Comparison of ENCODE assay signal across 9 mouse cellular contexts in genomic region chr1:153345699-153346291, GRCm38 (mm10). TPM values are rescaled to one million over a fixed set of nuclear protein-coding genes. Genes with fewer than 3 reads are reported as not detected.
A peak's percentile ranks its signal among the peaks of the same experiment; 100 is the strongest.
DNase-seq lines count a peak whose midpoint lies in the region; ATAC-seq and TF ChIP-seq lines count a peak whose summit lies in the region.
"Had no signal": no experiment of that assay in that cellular context is flagged by ENCODE, and none has a peak within 500 bp of the region (broad histone marks: within the 10 kb centered on the region; RNA-seq: fewer than 3 reads in every experiment).

No protein-coding gene starts in this region.

- H3K27ac ChIP-seq in heart, embryonic 14.5 days (replicated peaks in 1 of 2; ENCODE audit: control insufficient read depth in 1 of 2, insufficient read depth in 1 of 2, low read depth in 2 of 2, low read length in 2 of 2): no peak overlapping the region
- no peak overlapping the region for H3K27ac ChIP-seq in forebrain, postnatal 0 days (ENCODE audit: low read depth, low read length)
- no peak overlapping the region for H3K27ac ChIP-seq in midbrain, embryonic 11.5 days (ENCODE audit: low read depth, low read length)
- no peak overlapping the region for H3K27ac ChIP-seq in lung, postnatal 0 days (ENCODE audit: low read length)

- DNase-seq in heart, adult 8-10 months (ENCODE audit: low spot score): no peak
- DNase-seq in brain, adult 2 months (ENCODE audit: low read depth, low spot score): peak; percentile 43
- no peak for DNase-seq in forebrain, postnatal 0 days
- peak; percentile 83 for DNase-seq in midbrain, embryonic 11.5 days (ENCODE audit: low spot score, missing footprints)
- no peak for DNase-seq in lung, postnatal 36 days
- DNase-seq in lung, postnatal 0 days (ENCODE audit: low spot score): no peak
- no peak for DNase-seq in layer of hippocampus, postnatal 36 days

- H3K27me3 ChIP-seq in heart, embryonic 14.5 days (ENCODE audit: control insufficient read depth, insufficient read depth, low read length): no peaks in the 10 kb centered on the region
- no peaks in the 10 kb centered on the region for H3K27me3 ChIP-seq in forebrain, postnatal 0 days (ENCODE audit: insufficient read depth, low read length)
- no peaks in the 10 kb centered on the region for H3K27me3 ChIP-seq in midbrain, embryonic 11.5 days (ENCODE audit: control insufficient read depth, insufficient read depth, low read length)
- H3K27me3 ChIP-seq in lung, postnatal 0 days (replicated peaks; ENCODE audit: insufficient read depth, low read length): no peaks in the 10 kb centered on the region

- no peak for TF ChIP-seq EP300 in lung, postnatal 0 days (IDR thresholded peaks at IDR 0.05)

- ATAC-seq in heart, embryonic 14.5 days (ENCODE audit: insufficient number of reproducible peaks, insufficient read depth, low FRiP score, low read depth): no peak
- ATAC-seq in forebrain, postnatal 0 days: no peak
- ATAC-seq in midbrain, embryonic 11.5 days (ENCODE audit: low FRiP score): no peak
- no peak for ATAC-seq in lung, postnatal 0 days

- no peaks in the 10 kb centered on the region for H3K4me1 ChIP-seq in heart, embryonic 14.5 days (ENCODE audit: control insufficient read depth in 2 of 2, insufficient read depth in 2 of 2, low read length in 2 of 2)
- no peaks in the 10 kb centered on the region for H3K4me1 ChIP-seq in forebrain, postnatal 0 days (ENCODE audit: insufficient read depth)
- H3K4me1 ChIP-seq in midbrain, embryonic 11.5 days (ENCODE audit: control insufficient read depth, insufficient read depth, low read length): no peaks in the 10 kb centered on the region
- H3K4me1 ChIP-seq in lung, postnatal 0 days (ENCODE audit: insufficient read depth, low read depth, low read length): no peaks in the 10 kb centered on the region

- no peak overlapping the region for H3K9ac ChIP-seq in heart, embryonic 14.5 days (ENCODE audit: low read length)
- no peak overlapping the region for H3K9ac ChIP-seq in forebrain, postnatal 0 days
- no peak overlapping the region for H3K9ac ChIP-seq in midbrain, embryonic 11.5 days (ENCODE audit: low read length)
- no peak overlapping the region for H3K9ac ChIP-seq in lung, postnatal 0 days (replicated peaks; ENCODE audit: low read depth)

- H3K4me3 ChIP-seq in heart, embryonic 14.5 days (ENCODE audit: control insufficient read depth in 1 of 2, insufficient read depth in 1 of 2, low read depth in 1 of 2, low read length in 2 of 2): no peak overlapping the region
- H3K4me3 ChIP-seq in forebrain, postnatal 0 days (ENCODE audit: low read depth, low read length): no peak overlapping the region
- H3K4me3 ChIP-seq in midbrain, embryonic 11.5 days (ENCODE audit: low read depth, low read length): no peak overlapping the region
- H3K4me3 ChIP-seq in lung, postnatal 0 days (ENCODE audit: low read depth, low read length): no peak overlapping the region
- H3K4me3 ChIP-seq: myocyte had no signal

- 67% methylated on average over 16 of the region's 16 CpGs for WGBS in heart, embryonic 14.5 days
- 62% methylated on average over 16 of the region's 16 CpGs for WGBS in forebrain, postnatal 0 days
- 61% methylated on average over 16 of the region's 16 CpGs for WGBS in midbrain, embryonic 11.5 days
- 81% methylated on average over 16 of the region's 16 CpGs for WGBS in lung, postnatal 0 days

- H3K4me2 ChIP-seq in heart, embryonic 14.5 days (ENCODE audit: low read length): peak overlapping the region; percentile 41
- H3K4me2 ChIP-seq in forebrain, postnatal 0 days (ENCODE audit: low read depth): peak overlapping the region; percentile 32
- H3K4me2 ChIP-seq in midbrain, embryonic 11.5 days: no peak overlapping the region
- H3K4me2 ChIP-seq in lung, postnatal 0 days (replicated peaks; ENCODE audit: low read depth, low read length): no peak overlapping the region

- no peaks in the 10 kb centered on the region for H3K36me3 ChIP-seq in heart, embryonic 14.5 days (ENCODE audit: control insufficient read depth, insufficient read depth, low read length)
- no peaks in the 10 kb centered on the region for H3K36me3 ChIP-seq in forebrain, postnatal 0 days (ENCODE audit: insufficient read depth)
- no peaks in the 10 kb centered on the region for H3K36me3 ChIP-seq in midbrain, embryonic 11.5 days (ENCODE audit: control insufficient read depth, insufficient read depth, low read length)
- H3K36me3 ChIP-seq in lung, postnatal 0 days (ENCODE audit: insufficient read depth, low read length): no peaks in the 10 kb centered on the region

- TF ChIP-seq CTCF in forebrain, postnatal 0 days (IDR thresholded peaks at IDR 0.05; ENCODE audit: low read depth): no peak
- TF ChIP-seq CTCF in lung, postnatal 0 days (IDR thresholded peaks at IDR 0.05): no peak

- no peaks in the 10 kb centered on the region for H3K9me3 ChIP-seq in heart, embryonic 14.5 days (ENCODE audit: control insufficient read depth, low read length)
- no peaks in the 10 kb centered on the region for H3K9me3 ChIP-seq in forebrain, postnatal 0 days (ENCODE audit: low read length)
- no peaks in the 10 kb centered on the region for H3K9me3 ChIP-seq in midbrain, embryonic 11.5 days (ENCODE audit: control insufficient read depth, low read length)
- no peaks in the 10 kb centered on the region for H3K9me3 ChIP-seq in lung, postnatal 0 days (ENCODE audit: low read length)

RNA-seq across cellular contexts. Expression of gene Lamc1, which starts 13.2 kb away (rescaled TPM):
- 133 and 138 TPM in 2 replicates for polyA plus RNA-seq in heart, embryonic 14.5 days (2014; fragmentation: Nextera tagmentation; extraction: Ambion mirVana)
- 100 to 1,000 TPM in 2 of 4 experiments, 10 to 100 TPM in 2; 83.2 to 109 (median 98.8) TPM for total RNA-seq in heart, adult 8-10 months (2022)
- 25.2 and 42.4 TPM in 2 replicates for total RNA-seq in forebrain, postnatal 0 days (2014; rRNA removed)
- polyA plus RNA-seq in forebrain, postnatal 0 days (2015; fragmentation: Nextera tagmentation; extraction: Ambion mirVana): 9.7 and 9.8 TPM in 2 replicates
- polyA plus RNA-seq in midbrain, embryonic 11.5 days (2014; fragmentation: Nextera tagmentation; extraction: Ambion mirVana): 24.6 and 26.5 TPM in 2 replicates
- polyA plus RNA-seq in lung, postnatal 0 days (2015; fragmentation: Nextera tagmentation; extraction: Ambion mirVana): 101 and 106 TPM in 2 replicates
- 10 to 100 TPM; 25.3 to 34.8 TPM for total RNA-seq in layer of hippocampus, postnatal 36 days (2021)

Comparison
In these comparisons a context has a peak if more than half of its experiments do, and no peak if none do; other contexts are left out.
1. H3K4me2 ChIP-seq: peak in heart, embryonic 14.5 days (single experiment) and forebrain, postnatal 0 days (single experiment); none in midbrain, embryonic 11.5 days (single experiment) and lung, postnatal 0 days (single experiment).
2. DNase-seq: peak in brain, adult 2 months (single experiment) and midbrain, embryonic 11.5 days (single experiment); none in heart, adult 8-10 months (single experiment), forebrain, postnatal 0 days (single experiment), lung, postnatal 36 days (single experiment), lung, postnatal 0 days (single experiment) and layer of hippocampus, postnatal 36 days (0 of 2).